Mouse (Mus musculus) MEL (cell line): ENCODE measurements around the gene Vtcn1. TPM values are rescaled to one million over a fixed set of nuclear protein-coding genes. Genes with fewer than 3 reads are reported as not detected.
A peak's percentile ranks its signal among the peaks of the same experiment; 100 is the strongest.

Experiments
- DNase-seq: peaks from one replicate; pipeline ENCODE4 v3.0.0; 2011; ENCODE audit warnings: low read depth, low spot score
- H3K27ac ChIP-seq: 2 replicates; pipeline ENCODE4 v1.5.1; 2012; ENCODE audit warnings: low read depth, mild to moderate bottlenecking, control low read depth, low read length, moderate library complexity; ENCODE audit not compliant: control insufficient read depth
- H3K27me3 ChIP-seq, 2 experiments: fragments of 150-350 bp in 1 of 2; sonication (generic) in 1 of 2; 2 replicates each; pipeline ENCODE4 v1.6.1; 2012; ENCODE audit warnings: low read length in 2 of 2, mild to moderate bottlenecking in 2 of 2, improper control_type of control experiment in 1 of 2, moderate library complexity in 1 of 2; ENCODE audit not compliant: insufficient read depth in 2 of 2, control insufficient read depth in 1 of 2
- H3K36me3 ChIP-seq, 2 experiments: 2 replicates each; pipeline ENCODE4 v1.6.1; 2012 to 2014; ENCODE audit warnings: low read length in 2 of 2, improper control_type of control experiment in 1 of 2, inconsistent platforms in 1 of 2, mild to moderate bottlenecking in 1 of 2; ENCODE audit not compliant: insufficient read depth in 2 of 2, control insufficient read depth in 1 of 2
- H3K4me1 ChIP-seq, 2 experiments: fragments of 150-350 bp in 1 of 2; sonication (generic) in 1 of 2; 2 replicates each; pipeline ENCODE4 v1.6.1; 2012; ENCODE audit warnings: low read length in 2 of 2, improper control_type of control experiment in 1 of 2, mild to moderate bottlenecking in 1 of 2; ENCODE audit not compliant: insufficient read depth in 2 of 2, control insufficient read depth in 1 of 2
- H3K4me3 ChIP-seq, 2 experiments: fragments of 150-350 bp in 1 of 2; sonication (generic) in 1 of 2; 2 replicates each; pipeline ENCODE4 v1.5.1; 2012; ENCODE audit warnings: low read depth in 2 of 2, low read length in 2 of 2, mild to moderate bottlenecking in 2 of 2, moderate library complexity in 2 of 2, control low read depth in 1 of 2, improper control_type of control experiment in 1 of 2; ENCODE audit not compliant: control insufficient read depth in 1 of 2, insufficient read depth in 1 of 2
- H3K79me2 ChIP-seq: 2 replicates; pipeline ENCODE4 v1.6.1; 2012; ENCODE audit warnings: mild to moderate bottlenecking, low read length, moderate library complexity; ENCODE audit not compliant: control insufficient read depth, poor library complexity, insufficient read depth
- H3K9ac ChIP-seq: 2 replicates; pipeline ENCODE4 v1.6.1; 2012; ENCODE audit warnings: low read depth, mild to moderate bottlenecking, control low read depth, low read length, moderate library complexity; ENCODE audit not compliant: control insufficient read depth, poor library complexity, severe bottlenecking
- H3K9me3 ChIP-seq: fragments of 150-350 bp; sonication (generic); replicated peaks from 2 replicates; pipeline ENCODE4 v1.6.1; 2012; ENCODE audit warnings: mild to moderate bottlenecking, low read length, improper control_type of control experiment, moderate library complexity; ENCODE audit not compliant: insufficient read depth
- CTCF ChIP-seq, 3 experiments: IDR thresholded peaks in 2 of 3; conservative IDR thresholded peaks in 1 of 3; 2 replicates each; pipeline ENCODE4 v1.5.1; 2011 to 2012; ENCODE audit warnings: low read length in 3 of 3, low read depth in 2 of 3, mild to moderate bottlenecking in 2 of 3, improper control_type of control experiment in 1 of 3, inconsistent platforms in 1 of 3, mixed read lengths in 1 of 3, moderate library complexity in 1 of 3; ENCODE audit not compliant: control insufficient read depth in 1 of 3, insufficient read depth in 1 of 3, poor library complexity in 1 of 3, severe bottlenecking in 1 of 3
- E2F4 ChIP-seq: IDR thresholded peaks from 2 replicates; pipeline ENCODE4 v1.6.1; 2011; ENCODE audit warnings: low read depth, low read length, improper control_type of control experiment, borderline replicate concordance
- EP300 ChIP-seq, 2 experiments: IDR thresholded peaks; 2 replicates each; pipeline ENCODE4 v1.6.1; 2011; ENCODE audit warnings: improper control_type of control experiment in 2 of 2, low read length in 2 of 2, low read depth in 1 of 2, mild to moderate bottlenecking in 1 of 2
- GATA1 ChIP-seq: IDR thresholded peaks from 2 replicates; pipeline ENCODE4 v1.6.1; 2011; ENCODE audit warnings: low read depth, low read length, improper control_type of control experiment
- KAT2A ChIP-seq: conservative IDR thresholded peaks from 2 replicates; pipeline ENCODE4 v1.6.1; 2012; ENCODE audit warnings: low read depth, low read length, improper control_type of control experiment, inconsistent platforms
- MAFK ChIP-seq: IDR thresholded peaks from 2 replicates; pipeline ENCODE4 v1.6.1; 2011; ENCODE audit warnings: low read depth, mild to moderate bottlenecking, low read length, improper control_type of control experiment, borderline replicate concordance
- MAZ ChIP-seq: IDR thresholded peaks from 2 replicates; pipeline ENCODE4 v1.6.1; 2012; ENCODE audit warnings: low read depth, mild to moderate bottlenecking, inconsistent platforms, low read length, improper control_type of control experiment
- MEF2A ChIP-seq: IDR thresholded peaks from 2 replicates; pipeline ENCODE4 v1.6.1; 2014; ENCODE audit warnings: low read depth, mild to moderate bottlenecking, inconsistent platforms, low read length, improper control_type of control experiment; ENCODE audit not compliant: poor library complexity, insufficient replicate concordance, severe bottlenecking; ENCODE audit errors: extremely low read depth
- RAD21 ChIP-seq: IDR thresholded peaks from 2 replicates; pipeline ENCODE4 v1.6.1; 2011; ENCODE audit warnings: mild to moderate bottlenecking, low read depth, low read length, improper control_type of control experiment
- RCOR1 ChIP-seq: IDR thresholded peaks from 2 replicates; pipeline ENCODE4 v1.6.1; 2012; ENCODE audit warnings: low read depth, mild to moderate bottlenecking, inconsistent platforms, low read length, improper control_type of control experiment
- SMC3 ChIP-seq: IDR thresholded peaks from 2 replicates; pipeline ENCODE4 v1.6.1; 2011; ENCODE audit warnings: low read depth, low read length, improper control_type of control experiment
- TBP ChIP-seq: IDR thresholded peaks from 2 replicates; pipeline ENCODE4 v1.8.0; 2011; ENCODE audit warnings: low read depth, low read length, improper control_type of control experiment
- TCF12 ChIP-seq: IDR thresholded peaks from 2 replicates; pipeline ENCODE4 v1.6.1; 2014; ENCODE audit warnings: low read depth, mild to moderate bottlenecking, inconsistent platforms, low read length, improper control_type of control experiment, moderate library complexity
- ZC3H11A ChIP-seq: IDR thresholded peaks from 2 replicates; pipeline ENCODE4 v1.6.1; 2012; ENCODE audit warnings: low read depth, mild to moderate bottlenecking, inconsistent platforms, low read length, improper control_type of control experiment
- ZKSCAN1 ChIP-seq: IDR thresholded peaks from 2 replicates; pipeline ENCODE4 v1.6.1; 2012; ENCODE audit warnings: low read depth, mild to moderate bottlenecking, inconsistent platforms, low read length, improper control_type of control experiment, moderate library complexity
- ZMIZ1 ChIP-seq: IDR thresholded peaks from 2 replicates; pipeline ENCODE4 v1.6.1; 2012; ENCODE audit warnings: low read depth, mild to moderate bottlenecking, inconsistent platforms, low read length, improper control_type of control experiment, moderate library complexity
- polyA plus RNA-seq, 2 experiments: library from polyadenylated mRNA; stranded (reverse) in 1 of 2; unstranded in 1 of 2; fragments of >175 nt in 1 of 2; fragments of >200 nt in 1 of 2; gene quantifications; 2 replicates each; pipeline versions ENCODE4 v1.2.1 to v1.2.4; 2012; ENCODE audit warnings: low replicate concordance in 2 of 2, low read depth in 1 of 2; ENCODE audit not compliant: insufficient read length in 2 of 2, insufficient read depth in 1 of 2, missing spikeins in 1 of 2
- total RNA-seq: library from RNA; depleted of rRNA; stranded (reverse); fragments of 300-350 nt; gene quantifications from 2 replicates; pipeline ENCODE4 v1.2.3, GENCODE M21; 2012

The Vtcn1 gene
- total and polyA plus RNA-seq, 3 experiments = not detected

DNA sequence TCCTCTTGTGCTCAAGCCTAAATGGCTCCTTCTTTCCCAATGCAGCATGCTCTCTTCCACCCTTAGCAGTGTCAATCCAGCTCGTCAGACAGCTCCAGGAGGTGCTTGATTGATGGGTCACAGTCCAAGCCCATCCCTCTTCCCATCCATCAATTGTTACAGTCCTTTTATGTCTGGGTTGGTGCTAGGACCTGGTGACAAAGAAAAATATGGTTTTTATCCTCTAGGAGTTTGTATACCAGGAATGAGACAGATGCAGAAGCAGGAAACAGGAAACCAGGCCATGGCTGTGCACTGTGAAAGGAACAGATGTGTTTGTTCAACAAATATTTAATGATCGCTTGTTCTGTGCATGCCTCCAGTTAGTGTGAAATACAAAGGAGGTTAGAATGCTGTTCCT lies 4.4 kb upstream of the Vtcn1 start:
- no peak for DNase-seq
- Histone ChIP-seq H3K36me3 (no peaks in the 10 kb centered on the region), H3K27me3 (peaks cover 0 to 4% of the 10 kb centered on the region in 2 experiments; a peak in 1 of 4 replicates), H3K4me3 (no peak overlapping the region), H3K27ac (no peak overlapping the region), H3K79me2 (no peaks in the 10 kb centered on the region), H3K9ac (no peak overlapping the region), H3K9me3 (no peaks in the 10 kb centered on the region), H3K4me1 (no peaks in the 10 kb centered on the region)
- TF ChIP-seq MAFK = no peak
- TF ChIP-seq MAZ = no peak
- no peak for TF ChIP-seq ZC3H11A
- TF ChIP-seq GATA1 = no peak
- TF ChIP-seq E2F4 = no peak
- no peak for TF ChIP-seq MEF2A
- TF ChIP-seq TCF12 = no peak
- no peak for TF ChIP-seq RCOR1

DNA sequence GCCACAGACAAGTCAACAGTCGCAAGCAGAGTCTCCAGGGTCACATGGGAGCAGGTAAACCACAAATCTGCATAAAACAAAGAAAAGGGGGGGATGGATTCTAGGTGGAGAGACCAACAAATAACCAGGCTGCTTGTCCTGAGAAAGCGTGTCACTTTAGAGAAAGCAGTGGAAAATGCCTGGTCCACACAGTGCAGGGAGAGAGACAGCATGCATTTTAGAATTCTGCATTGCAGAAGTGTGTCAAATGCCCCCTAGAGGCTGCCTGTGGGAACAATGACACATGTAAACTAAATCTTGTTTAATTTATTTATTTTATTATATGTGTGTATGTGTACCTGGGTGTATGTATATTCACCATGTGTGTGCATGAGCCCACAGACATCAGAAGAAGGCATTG lies 4.0 kb upstream of the Vtcn1 start:
- H3K27me3 ChIP-seq = peaks cover 0 to 4% of the 10 kb centered on the region in 2 experiments; a peak in 1 of 4 replicates
- no peak overlapping the region for H3K27ac ChIP-seq
- no peak overlapping the region for H3K9ac ChIP-seq
- peak; percentile 30 to 55 (median 37) for TF ChIP-seq CTCF (IDR thresholded peaks at IDR 0.05 in 2 of 3, conservative IDR thresholded peaks at IDR 0.05 in 1 of 3; ENCODE audit: control insufficient read depth in 1 of 3, insufficient read depth in 1 of 3, low read depth in 2 of 3, low read length in 3 of 3, poor library complexity in 1 of 3, severe bottlenecking in 1 of 3)
- no peak for TF ChIP-seq MEF2A
- TF ChIP-seq TBP = no peak
- peak; percentile 59 for TF ChIP-seq SMC3
- TF ChIP-seq ZC3H11A = peak; percentile 31; the same call in 1 of the 2 replicates
- no peak for TF ChIP-seq KAT2A
- TF ChIP-seq RAD21 = peak; percentile 62
- no peak for TF ChIP-seq MAFK
- TF ChIP-seq ZKSCAN1 = no peak
- H3K4me3 ChIP-seq = no peak overlapping the region
- peak; percentile 30 for DNase-seq
- H3K79me2 ChIP-seq = no peaks in the 10 kb centered on the region
- no peaks in the 10 kb centered on the region for H3K36me3 ChIP-seq
- H3K4me1 ChIP-seq = no peaks in the 10 kb centered on the region
- H3K9me3 ChIP-seq = no peaks in the 10 kb centered on the region

DNA sequence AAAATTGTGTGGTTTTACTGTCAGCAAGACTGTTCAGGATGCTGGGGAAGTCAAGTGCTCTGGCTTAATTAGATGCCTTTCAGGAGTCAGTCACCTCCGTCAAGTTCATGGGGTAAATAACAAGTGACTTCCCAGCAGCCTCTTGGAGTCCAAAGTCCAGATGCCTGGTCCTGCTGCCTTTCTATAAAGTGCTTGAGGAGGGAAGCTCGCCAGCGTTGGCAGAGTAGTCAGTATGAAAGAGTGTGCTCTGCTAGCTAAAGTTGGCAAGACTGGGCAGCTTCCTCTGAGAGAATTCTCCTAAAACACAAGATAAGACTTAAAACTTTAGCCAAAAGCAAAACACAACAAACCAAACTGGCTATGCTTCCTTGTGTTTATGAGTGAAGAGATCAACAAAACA lies 18.5 kb downstream of the Vtcn1 start:
- no peak for DNase-seq
- H3K9me3 ChIP-seq = no peaks in the 10 kb centered on the region
- no peaks in the 10 kb centered on the region for H3K79me2 ChIP-seq
- no peaks in the 10 kb centered on the region for H3K27me3 ChIP-seq
- 0 out of 4 replicates have a peak, but pooled peaks cover 0 to 2% of the 10 kb centered on the region in 2 experiments for H3K4me1 ChIP-seq
- H3K9ac ChIP-seq = no peak overlapping the region
- no peaks in the 10 kb centered on the region for H3K36me3 ChIP-seq
- TF ChIP-seq ZMIZ1 = no peak
- no peak for TF ChIP-seq EP300 (IDR thresholded peaks at IDR 0.05; ENCODE audit: low read depth in 1 of 2, low read length in 2 of 2)
- no peak overlapping the region for H3K4me3 ChIP-seq
- H3K27ac ChIP-seq = no peak overlapping the region
